Mouse (Mus musculus): ENCODE measurements around the gene Hapln4. TPM values are rescaled to one million over a fixed set of nuclear protein-coding genes. Genes with fewer than 3 reads are reported as not detected.
A peak's percentile ranks its signal among the peaks of the same experiment; 100 is the strongest.
"Not testable (repeated sequence)": the region's sequence is repeated elsewhere in the genome, so short reads cannot be mapped to it uniquely, and the experiment has no call there.

The Hapln4 gene
- total RNA-seq (2018; cell fraction: chromatin; rRNA removed): not detected
- under 1 TPM in 5 of 26 experiments, not detected in 21; 0.03 to 0.04 (median 0.03) TPM for total RNA-seq (2018; cell fraction: cytosol; rRNA removed)
- under 1 TPM in 2 of 26 experiments, not detected in 24; 0.12 to 0.15 TPM for total RNA-seq (2018; cell fraction: nucleus; rRNA removed)
- 0.03 TPM in 1 of 3 replicates, not detected in the others for polyA plus RNA-seq (2018)

DNA sequence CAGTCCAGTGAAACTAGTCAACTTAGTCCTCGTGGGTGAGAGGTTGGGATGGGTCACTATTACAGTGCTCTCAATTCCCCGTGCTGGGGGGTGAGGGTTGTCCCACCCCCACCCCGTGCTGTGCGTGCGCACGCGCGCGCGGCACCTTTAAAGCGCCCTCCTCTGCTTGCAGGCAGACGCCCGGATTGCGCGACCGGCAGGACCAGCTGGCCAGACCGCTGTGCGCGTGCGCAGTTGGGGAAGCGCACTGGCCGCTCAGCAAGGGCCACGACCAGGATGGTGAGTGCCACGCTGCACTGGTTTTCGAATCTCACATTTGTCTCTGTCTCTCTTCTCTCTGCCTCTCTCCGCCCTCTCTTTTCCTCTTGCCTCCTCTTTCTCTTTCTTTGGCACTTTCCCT is at the start of gene Hapln4:
Gene Hapln4, plus strand, starts transcription at position 173 of the 400 bp plus-strand sequence.
- Histone ChIP-seq H3K4me3 (ENCODE audit: inconsistent target) (peak within 1 kb of the TSS; percentile 5; the same call in 1 of the 2 replicates), H3K36me3 (ENCODE audit: inconsistent target) (no peaks in the 10 kb centered on the region), H3K27ac (no peak within 1 kb of the TSS), H3K79me2 (ENCODE audit: inconsistent target) (no peaks in the 10 kb centered on the region)
- WGBS (ENCODE audit: missing documents): 3% methylated on average over 26 of the region's 26 CpGs

DNA sequence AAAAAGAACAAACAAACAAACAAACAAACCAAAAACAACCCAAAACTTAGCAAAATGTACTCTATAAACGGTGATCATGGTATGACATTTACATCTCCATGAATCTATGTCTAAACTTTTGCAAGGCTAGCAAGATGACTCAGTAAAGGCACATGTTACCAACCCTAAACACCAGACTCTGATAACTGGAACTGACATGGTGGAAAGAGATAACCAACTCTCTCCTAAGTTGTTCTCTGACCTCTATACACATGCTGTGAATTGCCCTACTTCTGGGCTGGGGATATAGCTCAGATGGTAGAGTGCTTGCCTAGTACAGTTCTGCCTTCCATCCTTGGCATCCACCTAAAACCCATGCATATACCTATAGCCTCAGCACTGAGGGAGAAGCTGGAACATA is 45.3 kb upstream of the Hapln4 start:
- WGBS (ENCODE audit: missing documents): 100% methylated on average over 1 of the region's 1 CpGs
- H3K79me2 ChIP-seq (ENCODE audit: inconsistent target): peaks cover 97% of the 10 kb centered on the region
- H3K27ac ChIP-seq: no peak overlapping the region
- H3K36me3 ChIP-seq (ENCODE audit: inconsistent target): 0 out of 2 replicates have a peak, but pooled peaks cover 4% of the 10 kb centered on the region
- no peak overlapping the region for H3K4me3 ChIP-seq (ENCODE audit: inconsistent target)

DNA sequence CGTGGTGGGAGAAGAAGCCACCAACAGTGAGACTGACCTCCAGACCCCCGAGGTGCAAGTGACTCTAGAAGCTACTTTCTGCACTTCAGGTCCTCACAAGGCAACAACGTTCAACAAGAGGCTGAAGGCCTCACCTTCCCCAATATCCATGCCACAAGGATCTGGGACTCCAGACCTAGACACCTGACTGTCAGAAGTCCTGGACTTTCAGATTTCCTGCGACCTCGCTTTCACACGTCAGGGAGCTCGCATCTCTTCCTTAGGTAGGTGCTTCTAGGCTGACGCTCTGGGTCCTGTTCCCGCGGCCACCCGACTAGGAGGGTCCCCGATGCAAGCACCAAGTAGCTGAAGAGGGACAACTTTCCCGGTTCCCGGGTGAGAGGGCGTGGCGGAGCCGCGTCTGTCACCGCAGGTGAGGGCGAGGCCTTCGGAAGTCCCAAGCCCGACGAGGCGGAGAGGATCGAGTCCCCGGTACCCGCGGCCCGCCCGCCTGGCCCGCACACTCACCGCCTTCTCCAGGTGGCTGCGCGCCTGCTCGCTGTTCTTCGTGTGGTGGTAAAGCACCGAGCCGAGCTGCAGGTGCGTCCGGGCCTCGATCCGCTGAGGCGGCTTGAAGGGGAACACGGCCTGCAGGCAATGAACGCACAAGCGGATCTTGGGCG is 41.2 kb upstream of the Hapln4 start:
- Histone ChIP-seq H3K4me3 (ENCODE audit: inconsistent target) (peak overlapping the region; percentile 88), H3K36me3 (ENCODE audit: inconsistent target) (no peaks in the 10 kb centered on the region), H3K27ac (peak overlapping the region; percentile 87), H3K79me2 (ENCODE audit: inconsistent target) (peaks cover 96% of the 10 kb centered on the region)
- WGBS (ENCODE audit: missing documents): under 1% methylated on average over 46 of the region's 47 CpGs

DNA sequence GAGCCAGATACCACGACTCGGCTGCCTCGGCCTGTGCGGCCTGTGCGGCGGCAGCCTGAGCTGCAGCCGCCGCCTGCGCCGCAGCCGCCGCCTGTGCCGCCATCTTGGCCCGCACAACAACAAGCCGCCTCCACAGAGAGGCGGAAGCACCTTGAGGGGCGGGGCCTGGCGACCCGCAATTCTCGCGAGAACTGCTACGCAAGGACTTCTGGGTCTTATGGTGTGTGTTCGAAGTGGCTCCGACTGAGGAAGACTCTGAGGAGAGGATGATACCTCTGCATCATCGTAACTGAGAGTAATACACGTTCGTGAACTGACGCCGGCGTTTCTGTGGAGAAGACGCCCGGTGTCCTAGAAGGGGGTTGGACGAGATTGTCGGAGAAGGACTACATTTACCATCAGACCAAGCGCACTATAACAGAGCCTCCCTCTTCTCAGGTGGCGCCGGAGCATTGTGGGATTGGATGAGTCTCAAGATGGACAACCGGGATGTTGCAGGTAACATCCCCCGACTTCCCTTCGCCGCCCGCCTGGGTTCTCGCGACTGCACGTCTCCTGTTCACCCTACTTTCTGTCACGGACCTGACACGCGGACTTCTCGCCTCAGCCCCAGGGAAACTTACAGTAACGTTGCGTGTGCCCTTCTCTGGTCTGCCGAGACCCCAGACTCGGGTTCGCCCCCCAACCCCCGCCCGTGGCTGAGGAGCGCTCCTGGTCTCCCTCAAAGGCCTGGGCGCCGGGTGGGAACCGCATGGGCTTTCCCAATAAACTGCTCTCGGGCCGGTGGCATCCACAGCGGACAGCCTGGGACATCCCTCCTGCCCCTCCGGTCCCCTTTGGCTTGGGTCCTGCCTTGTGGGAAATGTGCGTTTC is 40.4 kb upstream of the Hapln4 start, which contains the start of the genes Mau2 and Sugp1:
Gene Mau2, minus strand, starts transcription at position 152 of the 873 bp plus-strand sequence.
Gene Sugp1, plus strand, starts transcription at position 231 of the 873 bp plus-strand sequence.
- Histone ChIP-seq H3K79me2 (ENCODE audit: inconsistent target) (peaks cover 95% of the 10 kb centered on the region), H3K4me3 (ENCODE audit: inconsistent target) (peak within 1 kb of the TSS; percentile 88), H3K27ac (peak within 1 kb of the TSS; percentile 87), H3K36me3 (ENCODE audit: inconsistent target) (no peaks in the 10 kb centered on the region)
- under 1% methylated on average over 63 of the region's 65 CpGs for WGBS (ENCODE audit: missing documents)

DNA sequence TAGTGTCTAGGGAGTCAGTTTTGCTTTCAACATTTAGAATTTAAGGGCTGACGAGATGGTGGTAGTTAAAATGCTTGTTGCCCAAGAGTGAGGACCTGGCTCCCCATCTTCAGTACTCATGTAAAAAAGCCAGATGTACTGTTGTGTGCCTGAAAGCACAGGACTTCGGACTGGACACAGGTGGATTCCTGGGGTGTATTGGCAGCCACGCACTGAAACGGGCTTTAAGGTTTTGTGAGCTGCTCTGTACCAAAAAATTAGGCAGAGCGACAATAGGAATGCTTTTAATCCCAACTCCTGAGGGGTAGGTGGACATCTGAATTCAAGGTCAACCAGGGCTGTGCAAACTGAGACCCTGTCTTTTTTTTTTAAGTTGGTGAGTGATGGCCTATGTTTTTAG is 39.3 kb upstream of the Hapln4 start:
- Histone ChIP-seq H3K79me2 (ENCODE audit: inconsistent target) (peaks cover 88% of the 10 kb centered on the region), H3K27ac (no peak overlapping the region), H3K36me3 (ENCODE audit: inconsistent target) (peaks cover 7% of the 10 kb centered on the region; the same call in 1 of the 2 replicates), H3K4me3 (ENCODE audit: inconsistent target) (no peak overlapping the region)
- 92% methylated on average over 5 of the region's 5 CpGs for WGBS (ENCODE audit: missing documents)

DNA sequence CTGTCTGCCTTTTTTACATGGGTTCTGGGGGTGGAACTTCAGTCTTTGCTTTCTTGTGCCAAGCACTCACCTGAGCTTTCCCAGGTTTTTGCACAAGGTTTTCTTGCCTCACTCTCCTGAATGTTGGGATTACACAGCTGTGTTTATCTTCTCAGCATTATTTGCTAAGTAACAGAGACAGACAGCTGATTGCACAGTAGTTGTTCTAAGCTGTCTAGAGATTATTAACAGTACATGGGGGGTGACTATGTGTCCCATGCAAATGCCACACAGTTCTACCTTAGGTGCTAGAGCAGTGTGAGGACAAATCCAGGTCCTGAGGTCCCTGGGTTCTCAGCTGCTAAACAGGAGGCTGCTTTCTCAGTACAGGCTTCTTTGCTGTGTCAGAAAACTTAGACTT is 33.6 kb upstream of the Hapln4 start:
- peaks cover 36% of the 10 kb centered on the region; the same call in 1 of the 2 replicates for H3K36me3 ChIP-seq (ENCODE audit: inconsistent target)
- no peak overlapping the region for H3K27ac ChIP-seq
- H3K79me2 ChIP-seq (ENCODE audit: inconsistent target): peaks cover 34% of the 10 kb centered on the region
- no peak overlapping the region for H3K4me3 ChIP-seq (ENCODE audit: inconsistent target)

DNA sequence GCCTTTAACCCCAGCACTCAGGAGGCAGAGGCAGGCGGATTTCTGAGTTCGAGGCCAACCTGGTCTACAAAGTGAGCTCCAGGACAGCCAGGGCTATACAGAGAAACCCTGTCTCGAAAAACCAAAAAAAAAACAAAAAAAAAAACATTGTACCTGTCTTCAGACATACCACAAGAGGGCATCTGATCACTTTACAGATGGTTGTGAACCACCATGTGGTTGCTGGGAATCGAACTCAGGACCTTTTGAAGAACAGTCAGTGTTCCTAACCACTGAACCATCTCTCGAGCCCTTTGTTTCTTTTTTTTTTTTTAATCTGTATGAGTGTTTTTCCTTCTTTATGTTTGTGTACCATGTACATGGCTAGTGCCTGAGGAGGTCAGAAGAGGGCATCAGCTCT is 32.8 kb upstream of the Hapln4 start:
- Histone ChIP-seq H3K79me2 (ENCODE audit: inconsistent target) (peaks cover 27% of the 10 kb centered on the region), H3K36me3 (ENCODE audit: inconsistent target) (peaks cover 44% of the 10 kb centered on the region; the same call in 1 of the 2 replicates)
- not testable (repeated sequence) for H3K4me3 ChIP-seq (ENCODE audit: inconsistent target); H3K27ac ChIP-seq
- 97% methylated on average over 5 of the region's 5 CpGs for WGBS (ENCODE audit: missing documents)

DNA sequence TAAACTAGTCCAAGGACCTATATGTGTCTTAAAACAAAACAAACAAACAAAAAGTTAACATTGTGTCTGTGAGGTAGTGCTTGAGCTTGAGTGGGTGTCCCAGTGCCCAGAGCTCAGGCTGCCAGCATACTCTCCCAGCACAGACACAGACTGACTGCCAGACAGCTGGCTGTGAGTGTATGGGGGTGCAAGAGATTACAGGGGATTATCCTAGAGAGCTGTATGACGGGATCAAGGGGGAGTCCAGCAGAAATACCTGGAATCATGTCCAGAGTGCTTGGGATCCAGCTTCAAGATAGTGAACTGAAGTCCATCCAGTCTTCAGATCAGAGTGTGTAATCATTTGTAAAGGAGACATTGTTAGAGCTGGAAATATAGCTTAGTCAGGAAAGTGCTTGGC is 25.5 kb upstream of the Hapln4 start:
- H3K27ac ChIP-seq: no peak overlapping the region
- peaks cover 70% of the 10 kb centered on the region for H3K36me3 ChIP-seq (ENCODE audit: inconsistent target)
- no peaks in the 10 kb centered on the region for H3K79me2 ChIP-seq (ENCODE audit: inconsistent target)
- H3K4me3 ChIP-seq (ENCODE audit: inconsistent target): no peak overlapping the region
- 100% methylated on average over 1 of the region's 1 CpGs for WGBS (ENCODE audit: missing documents)

DNA sequence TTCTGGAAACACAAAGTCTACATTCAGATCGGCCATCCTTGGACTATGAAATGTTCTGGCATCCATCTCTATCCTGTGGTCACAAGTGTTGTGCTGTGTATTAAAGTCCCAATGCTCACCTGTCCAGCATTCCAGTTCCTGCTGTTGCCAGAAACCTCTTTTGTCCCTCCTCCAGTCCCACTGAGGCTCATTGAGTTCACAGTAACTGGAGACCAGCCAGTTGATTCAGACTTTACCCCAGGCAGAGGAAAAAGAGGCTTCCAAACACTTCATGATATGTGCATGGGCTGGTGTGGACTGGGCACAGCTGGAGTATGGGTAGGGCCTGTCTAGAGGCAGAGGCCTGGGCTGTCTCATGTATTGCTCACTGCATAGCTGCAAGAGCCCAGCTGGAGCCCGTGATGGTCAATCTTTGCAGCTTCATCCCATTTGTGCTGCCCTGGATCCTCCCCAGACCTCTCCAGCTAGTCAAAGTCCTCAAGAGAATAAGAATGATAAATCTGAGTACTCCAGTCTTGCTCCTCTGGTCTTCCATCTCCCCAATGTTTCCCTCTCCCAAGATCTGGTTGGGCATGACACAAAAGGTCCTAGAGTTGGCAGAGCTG is 11.3 kb upstream of the Hapln4 start:
- H3K36me3 ChIP-seq (ENCODE audit: inconsistent target): peaks cover 28% of the 10 kb centered on the region
- H3K79me2 ChIP-seq (ENCODE audit: inconsistent target): no peaks in the 10 kb centered on the region
- WGBS (ENCODE audit: missing documents): 89% methylated on average over 2 of the region's 2 CpGs
- H3K27ac ChIP-seq: no peak overlapping the region
- H3K4me3 ChIP-seq (ENCODE audit: inconsistent target): no peak overlapping the region

DNA sequence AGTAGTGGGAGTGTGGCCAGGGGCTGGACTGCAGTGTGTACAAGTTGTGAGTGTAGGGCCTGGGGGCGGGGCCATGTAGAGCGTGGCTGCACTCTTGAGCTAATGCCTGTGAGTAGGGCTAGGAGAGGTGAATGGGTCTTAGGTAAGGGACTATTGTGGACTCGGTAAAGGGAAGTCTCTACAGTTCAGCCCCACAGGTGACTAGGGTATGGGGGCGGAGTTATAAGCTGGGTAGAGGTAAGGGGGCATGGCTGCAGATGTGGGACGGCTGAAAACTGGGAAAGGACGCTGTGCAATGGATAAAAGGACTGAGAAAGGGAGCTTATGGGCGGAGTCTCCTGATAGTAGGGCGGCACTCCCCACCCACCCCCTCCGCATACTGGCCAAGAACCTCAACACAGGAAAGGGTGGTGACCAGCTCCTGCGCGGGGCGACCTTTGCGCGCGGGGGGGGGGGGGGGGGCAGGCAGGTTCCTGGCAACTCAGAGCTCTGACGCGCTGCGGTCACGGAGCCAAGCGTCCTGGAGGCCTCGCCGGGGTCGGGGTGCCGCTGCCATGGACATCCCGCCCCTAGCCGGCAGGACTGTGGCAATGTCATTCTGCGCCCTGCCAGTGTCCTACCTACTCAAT is 10.7 kb upstream of the Hapln4 start, which contains the start of gene Tm6sf2:
Gene Tm6sf2, plus strand, starts transcription at position 484 of the 629 bp plus-strand sequence.
- Histone ChIP-seq H3K36me3 (ENCODE audit: inconsistent target) (peaks cover 25% of the 10 kb centered on the region), H3K27ac (no peak within 1 kb of the TSS)
- WGBS (ENCODE audit: missing documents): 25% methylated on average over 16 of the region's 27 CpGs

DNA sequence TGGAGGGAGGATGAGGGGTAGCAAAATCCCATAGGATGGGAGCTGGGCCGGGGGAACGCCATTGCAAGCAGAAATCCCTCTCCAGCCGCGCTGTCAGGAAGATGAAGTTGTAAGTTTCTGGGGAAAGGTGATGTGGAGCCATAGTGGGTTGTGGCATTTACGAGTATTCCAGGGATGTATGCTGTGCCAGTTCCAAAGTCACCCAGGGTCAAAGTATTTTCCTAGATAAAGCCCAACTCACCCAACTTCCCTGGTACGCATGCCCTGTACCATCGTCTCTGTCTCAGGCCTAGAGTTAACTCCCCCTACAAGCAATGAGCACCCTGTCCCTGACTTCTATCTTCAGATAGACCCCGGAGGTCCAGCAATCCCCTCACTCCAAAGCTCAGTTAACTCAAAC is 10.1 kb upstream of the Hapln4 start:
- WGBS (ENCODE audit: missing documents): 67% methylated on average over 8 of the region's 8 CpGs
- Histone ChIP-seq H3K36me3 (ENCODE audit: inconsistent target) (peaks cover 20% of the 10 kb centered on the region), H3K27ac (no peak overlapping the region), H3K79me2 (ENCODE audit: inconsistent target) (no peaks in the 10 kb centered on the region), H3K4me3 (ENCODE audit: inconsistent target) (no peak overlapping the region)

More for the DNA sequence above, 10.7 kb upstream of the Hapln4 start, which contains the start of gene Tm6sf2:
- no peak within 1 kb of the TSS for H3K4me3 ChIP-seq (ENCODE audit: inconsistent target)
- H3K79me2 ChIP-seq (ENCODE audit: inconsistent target): no peaks in the 10 kb centered on the region

DNA sequence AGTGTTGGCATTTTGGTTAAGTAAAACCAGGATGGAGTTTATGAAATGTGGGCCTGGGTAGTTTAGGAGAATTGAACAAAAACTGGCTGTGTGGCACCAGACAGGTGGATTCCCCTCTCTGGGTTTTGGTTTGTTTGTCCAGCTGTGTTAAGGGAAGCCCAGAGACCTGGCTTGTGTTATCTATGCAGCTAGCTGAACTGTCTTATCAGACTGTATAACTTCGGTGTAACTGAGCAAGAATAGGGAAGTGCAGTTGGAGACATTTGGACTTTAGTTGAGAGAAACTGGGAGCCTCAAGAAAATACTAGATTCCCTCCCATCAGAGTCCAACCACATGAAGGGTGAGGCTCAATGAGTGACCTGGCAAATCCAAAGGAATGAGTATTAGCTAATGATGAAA is 9.6 kb upstream of the Hapln4 start:
- H3K79me2 ChIP-seq (ENCODE audit: inconsistent target): no peaks in the 10 kb centered on the region
- no peak overlapping the region for H3K27ac ChIP-seq
- H3K36me3 ChIP-seq (ENCODE audit: inconsistent target): peaks cover 20% of the 10 kb centered on the region
- 21% methylated on average over 1 of the region's 1 CpGs for WGBS (ENCODE audit: missing documents)
- no peak overlapping the region for H3K4me3 ChIP-seq (ENCODE audit: inconsistent target)

DNA sequence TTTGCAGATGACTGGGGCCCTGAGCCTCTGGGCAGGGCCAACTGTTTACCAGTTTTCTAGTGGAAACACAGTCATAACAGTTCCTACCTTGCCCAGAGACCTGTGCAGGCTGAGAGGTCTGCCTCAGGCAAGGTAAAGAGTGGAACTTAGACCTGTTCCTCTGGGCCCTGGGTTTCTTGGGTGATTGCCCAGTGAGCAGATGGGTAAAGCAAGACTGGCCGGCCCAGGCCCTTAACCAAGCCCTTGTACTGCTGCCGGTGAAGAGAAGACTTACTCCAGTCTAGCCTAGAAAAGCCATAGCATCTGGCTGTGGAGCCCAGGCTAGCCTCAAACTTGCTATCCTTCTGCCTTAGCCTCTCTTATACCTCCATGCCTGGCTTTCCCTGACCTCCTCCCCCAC is 1.3 kb upstream of the Hapln4 start:
- WGBS (ENCODE audit: missing documents): 100% methylated on average over 2 of the region's 2 CpGs
- H3K36me3 ChIP-seq (ENCODE audit: inconsistent target): no peaks in the 10 kb centered on the region
- H3K79me2 ChIP-seq (ENCODE audit: inconsistent target): no peaks in the 10 kb centered on the region
- H3K27ac ChIP-seq: no peak overlapping the region
- no peak overlapping the region for H3K4me3 ChIP-seq (ENCODE audit: inconsistent target)

Measured in macrophage (primary cell).